Comparison of ENCODE assay signal across 25 mouse cellular contexts in genomic region chr17:32449042-32449441, GRCm38 (mm10). TPM values are rescaled to one million over a fixed set of nuclear protein-coding genes. Genes with fewer than 3 reads are reported as not detected.
DNase-seq lines count a peak whose midpoint lies in the region; ATAC-seq and TF ChIP-seq lines count a peak whose summit lies in the region.
"Had no signal": no experiment of that assay in that cellular context is flagged by ENCODE, and none has a peak within 500 bp of the region (broad histone marks: within the 10 kb centered on the region; RNA-seq: fewer than 3 reads in every experiment).

No protein-coding gene starts in this region.

- 100% methylated on average over 1 of the region's 1 CpGs for WGBS in kidney, adult 2 months
- WGBS in liver, postnatal 0 days (ENCODE audit: insufficient replicate concordance) = 85% methylated on average over 1 of the region's 1 CpGs
- 73% methylated on average over 1 of the region's 1 CpGs for WGBS in liver, embryonic 12.5 days (ENCODE audit: insufficient replicate concordance)

- no peak overlapping the region for H3K27ac ChIP-seq in kidney, adult 2 months (ENCODE audit: insufficient read depth, low read depth, low read length)
- H3K27ac ChIP-seq in liver, postnatal 0 days (ENCODE audit: low read depth) = no peak overlapping the region
- H3K27ac ChIP-seq in liver, embryonic 12.5 days = no peak overlapping the region
- no peak overlapping the region for H3K27ac ChIP-seq in ES-E14 (ENCODE audit: insufficient read depth, low read depth, low read length, poor library complexity, severe bottlenecking)
- H3K27ac ChIP-seq: embryonic facial prominence, embryonic 12.5 days; forebrain, embryonic 15.5 days; heart, embryonic 10.5 days; heart, embryonic 15.5 days; hindbrain, embryonic 13.5 days; hindbrain, postnatal 0 days had no signal

- TF ChIP-seq EP300 in liver, postnatal 0 days (IDR thresholded peaks at IDR 0.05; ENCODE audit: low read depth) = no peak

- DNase-seq in kidney, adult 2 months = no peak
- DNase-seq in kidney, adult 11 months = no peak
- DNase-seq in liver, postnatal 0 days = no peak
- DNase-seq in ES-E14 (ENCODE audit: low read depth, low spot score) = no peak
- peak; percentile 33 for DNase-seq in induced T-regulatory cell, adult 2 months (ENCODE audit: low read depth)
- no peak for DNase-seq in left cerebral cortex, adult 18-20 months (ENCODE audit: low spot score in 2 of 2)
- no peak for DNase-seq in thymus, postnatal 36 days
- DNase-seq: adrenal gland, adult 8-10 months; adrenal gland, postnatal 36 days; cerebellum, adult 8-10 months; cerebellum, postnatal 14 days; embryo, embryonic 11 days; heart, adult 18-20 months; heart, postnatal 14 days had no signal

- H3K36me3 ChIP-seq in kidney, adult 2 months (ENCODE audit: control insufficient read depth, insufficient read depth, low read length) = no peaks in the 10 kb centered on the region
- no peaks in the 10 kb centered on the region for H3K36me3 ChIP-seq in liver, postnatal 0 days (replicated peaks; ENCODE audit: insufficient read depth, low read length)
- H3K36me3 ChIP-seq in liver, embryonic 12.5 days = no peaks in the 10 kb centered on the region
- H3K36me3 ChIP-seq in ES-E14 (ENCODE audit: control insufficient read depth, insufficient read depth, low read length, poor library complexity, severe bottlenecking) = no peaks in the 10 kb centered on the region
- H3K36me3 ChIP-seq: embryonic facial prominence, embryonic 12.5 days; forebrain, embryonic 15.5 days; heart, embryonic 10.5 days; heart, embryonic 15.5 days; hindbrain, embryonic 13.5 days had no signal

- no peak for TF ChIP-seq POLR2A in kidney, adult 2 months (IDR thresholded peaks at IDR 0.05; ENCODE audit: low read depth, low read length)

- H3K9ac ChIP-seq in liver, postnatal 0 days (replicated peaks) = no peak overlapping the region
- no peak overlapping the region for H3K9ac ChIP-seq in liver, embryonic 12.5 days
- H3K9ac ChIP-seq in ES-E14 (ENCODE audit: insufficient read depth, low read depth, low read length, poor library complexity, severe bottlenecking) = no peak overlapping the region
- H3K9ac ChIP-seq: embryonic facial prominence, embryonic 12.5 days; forebrain, embryonic 15.5 days; heart, embryonic 15.5 days; hindbrain, embryonic 13.5 days had no signal

- H3K4me3 ChIP-seq in kidney, adult 2 months (ENCODE audit: insufficient read depth, low read depth, low read length) = no peak overlapping the region
- H3K4me3 ChIP-seq in liver, postnatal 0 days (ENCODE audit: low read depth, low read length) = no peak overlapping the region
- H3K4me3 ChIP-seq in liver, embryonic 12.5 days = no peak overlapping the region
- no peak overlapping the region for H3K4me3 ChIP-seq in ES-E14 (ENCODE audit: insufficient read depth in 1 of 2, low read depth in 1 of 2, low read length in 2 of 2, poor library complexity in 1 of 2, severe bottlenecking in 1 of 2)
- H3K4me3 ChIP-seq: embryonic facial prominence, embryonic 12.5 days; forebrain, embryonic 15.5 days; heart, embryonic 10.5 days; heart, embryonic 15.5 days; hindbrain, embryonic 13.5 days had no signal

- no peak overlapping the region for H3K4me2 ChIP-seq in liver, postnatal 0 days (ENCODE audit: low read depth, low read length)
- no peak overlapping the region for H3K4me2 ChIP-seq in liver, embryonic 12.5 days
- H3K4me2 ChIP-seq: embryonic facial prominence, embryonic 12.5 days; forebrain, embryonic 15.5 days; heart, embryonic 15.5 days; hindbrain, embryonic 13.5 days had no signal

- peaks cover 2% of the 10 kb centered on the region; the same call in 1 of the 2 replicates for H3K27me3 ChIP-seq in kidney, adult 2 months (replicated peaks; ENCODE audit: control insufficient read depth, insufficient read depth, low read length)
- peaks cover 18% of the 10 kb centered on the region for H3K27me3 ChIP-seq in liver, postnatal 0 days (ENCODE audit: insufficient read depth, low read length)
- H3K27me3 ChIP-seq in liver, embryonic 12.5 days (replicated peaks) = peaks cover 31% of the 10 kb centered on the region

- 0 out of 2 replicates have a peak, but pooled peaks have one; percentile 9 for TF ChIP-seq CTCF in kidney, adult 2 months (conservative IDR thresholded peaks at IDR 0.05; ENCODE audit: insufficient read depth, insufficient read length, low read depth, low read length)
- TF ChIP-seq CTCF in liver, postnatal 0 days (IDR thresholded peaks at IDR 0.05; ENCODE audit: low read depth) = peak; percentile 29; the same call in 1 of the 2 replicates

- peaks cover 8% of the 10 kb centered on the region; the same call in 1 of the 2 replicates for H3K9me3 ChIP-seq in liver, postnatal 0 days (ENCODE audit: low read length)
- peaks cover 7% of the 10 kb centered on the region; the same call in 1 of the 2 replicates for H3K9me3 ChIP-seq in liver, embryonic 12.5 days (replicated peaks)
- no peaks in the 10 kb centered on the region for H3K9me3 ChIP-seq in ES-E14 (ENCODE audit: control insufficient read depth, insufficient read depth, low read depth, low read length)
- H3K9me3 ChIP-seq: heart, embryonic 10.5 days; heart, embryonic 15.5 days; hindbrain, embryonic 13.5 days had no signal

- in situ Hi-C loops in ES-E14 (cut with MboI; ENCODE audit: low sequenced_read_pairs in 2 of 2, unreplicated experiment in 2 of 2) = no loop called here

- no peaks in the 10 kb centered on the region for H3K4me1 ChIP-seq in kidney, adult 2 months (ENCODE audit: control insufficient read depth, insufficient read depth, low read length)
- H3K4me1 ChIP-seq in liver, postnatal 0 days (ENCODE audit: insufficient read depth) = peaks cover 10% of the 10 kb centered on the region
- peaks cover 16% of the 10 kb centered on the region for H3K4me1 ChIP-seq in liver, embryonic 12.5 days
- H3K4me1 ChIP-seq in ES-E14 (ENCODE audit: control insufficient read depth in 2 of 2, insufficient read depth in 2 of 2, low read length in 2 of 2, poor library complexity in 1 of 2) = peaks cover 4 to 12% of the 10 kb centered on the region in 2 experiments; a peak in 2 of 4 replicates

- no peak for ATAC-seq in liver, postnatal 0 days
- ATAC-seq in liver, embryonic 12.5 days = no peak
- ATAC-seq: forebrain, embryonic 15.5 days; hindbrain, postnatal 0 days; Patski had no signal

TF ChIP-seq in ES-E14, 5 proteins besides CTCF, POLR2A, EP300 and RAD21:
- TF ChIP-seq ZNF384 (IDR thresholded peaks at IDR 0.05; ENCODE audit: low read depth, low read length) (0 out of 2 replicates have a peak, but pooled peaks have one; percentile 44), CHD2 (IDR thresholded peaks at IDR 0.05; ENCODE audit: low read depth, low read length) (no peak), ZC3H11A (IDR thresholded peaks at IDR 0.05; ENCODE audit: borderline replicate concordance, low read depth, low read length) (0 out of 2 replicates have a peak, but pooled peaks have one; percentile 23)

RNA-seq across cellular contexts. Expression of gene Cyp4f39, which starts 3.5 kb away (rescaled TPM):
- polyA plus RNA-seq in kidney, adult 2 months (2012; rRNA removed) = 0.39 and 1.0 TPM in 2 replicates
- 0.22 and 0.32 TPM in 2 replicates for polyA plus RNA-seq in liver, postnatal 0 days (2015; fragmentation: Nextera tagmentation; extraction: Ambion mirVana)
- polyA plus RNA-seq in liver, embryonic 12.5 days (2016; fragmentation: Nextera tagmentation; extraction: Ambion mirVana) = 0.32 and 0.50 TPM in 2 replicates
- total RNA-seq in ES-E14 (2012; rRNA removed) = 2.8 and 4.8 TPM in 2 replicates
- not detected for total RNA-seq in left cerebral cortex, adult 18-20 months (2021)
- total RNA-seq: adrenal gland, adult 8-10 months; adrenal gland, postnatal 36 days; gastrocnemius, postnatal 4 days; heart, adult 18-20 months had no signal
- polyA plus RNA-seq: heart, embryonic 10.5 days; Patski had no signal

RNA-seq across cellular contexts. Expression of gene Pglyrp2, which starts 25.1 kb away (rescaled TPM):
- 0.64 and 3.5 TPM in 2 replicates for polyA plus RNA-seq in kidney, adult 2 months (2012; rRNA removed)
- 48.4 and 53.7 TPM in 2 replicates for polyA plus RNA-seq in liver, postnatal 0 days (2015; fragmentation: Nextera tagmentation; extraction: Ambion mirVana)
- polyA plus RNA-seq in liver, embryonic 12.5 days (2016; fragmentation: Nextera tagmentation; extraction: Ambion mirVana) = 1.6 and 1.8 TPM in 2 replicates
- total RNA-seq in ES-E14 (2012; rRNA removed) = not detected in 2 replicates
- total RNA-seq in left cerebral cortex, adult 18-20 months (2021) = not detected
- total RNA-seq: gastrocnemius, adult 8-10 months; hindbrain, postnatal 0 days had no signal
- polyA plus RNA-seq: C2C12; forebrain, embryonic 15.5 days; hindbrain, postnatal 0 days; Patski had no signal

RNA-seq across cellular contexts. Expression of gene Rasal3, which starts 45.7 kb away (rescaled TPM):
- 1.2 and 8.7 TPM in 2 replicates for polyA plus RNA-seq in kidney, adult 2 months (2012; rRNA removed)
- 2.9 and 3.1 TPM in 2 replicates for polyA plus RNA-seq in liver, postnatal 0 days (2015; fragmentation: Nextera tagmentation; extraction: Ambion mirVana)
- polyA plus RNA-seq in liver, embryonic 12.5 days (2016; fragmentation: Nextera tagmentation; extraction: Ambion mirVana) = 7.2 and 8.1 TPM in 2 replicates
- 0.76 and 1.2 TPM in 2 replicates for total RNA-seq in ES-E14 (2012; rRNA removed)
- total RNA-seq in left cerebral cortex, adult 18-20 months (2021) = 1 to 10 TPM; 3.3 to 4.6 TPM
- total RNA-seq: gastrocnemius, adult 8-10 months had no signal
- polyA plus RNA-seq: C2C12, Patski had no signal

RNA-seq across cellular contexts. Expression of gene Cyp4f17, which starts 56.8 kb away (rescaled TPM):
- 16.2 and 18.1 TPM in 2 replicates for polyA plus RNA-seq in kidney, adult 2 months (2012; rRNA removed)
- polyA plus RNA-seq in liver, postnatal 0 days (2015; fragmentation: Nextera tagmentation; extraction: Ambion mirVana) = 2.7 and 2.9 TPM in 2 replicates
- polyA plus RNA-seq in liver, embryonic 12.5 days (2016; fragmentation: Nextera tagmentation; extraction: Ambion mirVana) = 0.91 and 0.96 TPM in 2 replicates
- 7.2 and 13.7 TPM in 2 replicates for total RNA-seq in ES-E14 (2012; rRNA removed)
- 1 to 10 TPM; 2.9 to 3.4 TPM for total RNA-seq in left cerebral cortex, adult 18-20 months (2021)

RNA-seq across cellular contexts. Expression of gene Wiz, which starts 59.8 kb away (rescaled TPM):
- polyA plus RNA-seq in kidney, adult 2 months (2012; rRNA removed) = 30.9 and 34.6 TPM in 2 replicates
- polyA plus RNA-seq in liver, postnatal 0 days (2015; fragmentation: Nextera tagmentation; extraction: Ambion mirVana) = 2.7 and 3.2 TPM in 2 replicates
- polyA plus RNA-seq in liver, embryonic 12.5 days (2016; fragmentation: Nextera tagmentation; extraction: Ambion mirVana) = 13.3 and 14.8 TPM in 2 replicates
- total RNA-seq in ES-E14 (2012; rRNA removed) = 10.4 and 12.4 TPM in 2 replicates
- total RNA-seq in left cerebral cortex, adult 18-20 months (2021) = 10 to 100 TPM; 46.0 to 47.9 TPM

Comparison
In these comparisons a context has a peak if more than half of its experiments do, and no peak if none do; other contexts are left out.
1. RNA of gene Pglyrp2, which starts 25.1 kb away (polyA plus RNA-seq): 48.4 to 53.7 TPM in liver, postnatal 0 days; 0.64 to 3.5 TPM in kidney, adult 2 months and 1.6 to 1.8 TPM in liver, embryonic 12.5 days; every median in the first group is over 10 times any median in the second.